ENCODE assay signal across 12 mouse cellular contexts in the genomic region with DNA sequence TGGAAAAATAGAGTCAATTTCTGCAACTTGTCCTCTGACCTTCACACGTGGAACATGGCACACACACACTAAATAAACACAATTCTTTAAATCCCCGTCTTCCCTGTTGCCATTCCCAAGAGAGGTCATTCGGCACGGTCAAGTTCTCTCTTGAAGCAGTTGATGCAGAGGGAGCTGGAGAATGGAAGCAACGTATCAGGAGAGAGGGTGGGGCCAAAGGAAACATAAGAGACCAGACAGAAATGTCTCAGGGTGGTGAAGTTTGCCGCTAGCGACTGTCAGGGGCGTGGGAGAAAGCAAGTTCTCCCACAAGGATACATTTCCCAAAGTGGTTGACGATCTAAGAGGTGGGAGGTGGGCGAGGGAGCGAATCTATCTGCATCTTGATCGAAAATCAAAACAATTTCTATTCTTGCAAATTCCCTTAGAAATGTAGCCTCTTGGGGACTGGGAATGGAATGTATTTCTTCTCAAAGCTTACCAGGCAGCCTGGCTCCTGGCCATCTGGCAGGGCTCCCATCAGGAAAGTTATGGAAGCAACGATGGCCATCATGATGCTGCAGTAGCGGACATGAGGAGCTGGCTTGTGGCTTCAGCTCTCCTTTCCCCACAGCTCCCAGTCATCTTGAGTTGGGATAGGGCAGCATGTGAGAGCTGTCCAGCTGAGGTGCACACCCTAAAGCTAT. TPM values are rescaled to one million over a fixed set of nuclear protein-coding genes. Genes with fewer than 3 reads are reported as not detected.
DNase-seq lines count a peak whose midpoint lies in the region; ATAC-seq and TF ChIP-seq lines count a peak whose summit lies in the region.
"Had no signal": no experiment of that assay in that cellular context is flagged by ENCODE, and none has a peak within 500 bp of the region (broad histone marks: within the 10 kb centered on the region; RNA-seq: fewer than 3 reads in every experiment).

No protein-coding gene starts in this region.

- H3K4me2 ChIP-seq in forebrain, embryonic 14.5 days (ENCODE audit: low read length): no peak overlapping the region
- no peak overlapping the region for H3K4me2 ChIP-seq in forebrain, embryonic 16.5 days (ENCODE audit: low read length)
- H3K4me2 ChIP-seq in midbrain, embryonic 11.5 days: no peak overlapping the region
- no peak overlapping the region for H3K4me2 ChIP-seq in stomach, postnatal 0 days (replicated peaks; ENCODE audit: low read depth)
- H3K4me2 ChIP-seq: limb, embryonic 15.5 days; midbrain, embryonic 15.5 days; stomach, embryonic 15.5 days had no signal

- H3K9ac ChIP-seq in forebrain, embryonic 14.5 days (ENCODE audit: low read length): no peak overlapping the region
- H3K9ac ChIP-seq in forebrain, embryonic 16.5 days (replicated peaks; ENCODE audit: low read depth, low read length): no peak overlapping the region
- no peak overlapping the region for H3K9ac ChIP-seq in midbrain, embryonic 11.5 days (ENCODE audit: low read length)
- H3K9ac ChIP-seq in stomach, postnatal 0 days (ENCODE audit: low read length): no peak overlapping the region
- H3K9ac ChIP-seq: limb, embryonic 15.5 days; midbrain, embryonic 15.5 days; stomach, embryonic 15.5 days had no signal

- H3K36me3 ChIP-seq in forebrain, embryonic 14.5 days (ENCODE audit: control insufficient read depth, insufficient read depth, low read length): no peaks in the 10 kb centered on the region
- H3K36me3 ChIP-seq in forebrain, embryonic 16.5 days (ENCODE audit: control insufficient read depth, insufficient read depth): no peaks in the 10 kb centered on the region
- no peaks in the 10 kb centered on the region for H3K36me3 ChIP-seq in midbrain, embryonic 11.5 days (ENCODE audit: control insufficient read depth, insufficient read depth, low read length)
- no peaks in the 10 kb centered on the region for H3K36me3 ChIP-seq in midbrain, embryonic 10.5 days
- H3K36me3 ChIP-seq in stomach, postnatal 0 days (ENCODE audit: control insufficient read depth, insufficient read depth, low read length): no peaks in the 10 kb centered on the region
- H3K36me3 ChIP-seq: limb, embryonic 15.5 days; midbrain, embryonic 15.5 days; stomach, embryonic 15.5 days had no signal

- H3K4me1 ChIP-seq in forebrain, embryonic 14.5 days (ENCODE audit: control insufficient read depth, insufficient read depth, low read length): no peaks in the 10 kb centered on the region
- no peaks in the 10 kb centered on the region for H3K4me1 ChIP-seq in forebrain, embryonic 16.5 days (replicated peaks; ENCODE audit: control insufficient read depth, insufficient read depth, low read length)
- no peaks in the 10 kb centered on the region for H3K4me1 ChIP-seq in midbrain, embryonic 11.5 days (ENCODE audit: control insufficient read depth, insufficient read depth, low read length)
- H3K4me1 ChIP-seq in midbrain, embryonic 10.5 days: no peaks in the 10 kb centered on the region
- no peaks in the 10 kb centered on the region for H3K4me1 ChIP-seq in stomach, postnatal 0 days (replicated peaks; ENCODE audit: control insufficient read depth, insufficient read depth)
- H3K4me1 ChIP-seq: midbrain, embryonic 15.5 days; stomach, embryonic 15.5 days had no signal

- ATAC-seq in forebrain, embryonic 14.5 days: no peak
- no peak for ATAC-seq in forebrain, embryonic 16.5 days
- ATAC-seq in midbrain, embryonic 11.5 days (ENCODE audit: low FRiP score): no peak
- no peak for ATAC-seq in stomach, postnatal 0 days (ENCODE audit: low FRiP score, low TSS enrichment)
- ATAC-seq in activated CD4-positive, CD25-positive, alpha-beta regulatory T cell, adult 4 months: no peak
- ATAC-seq: CD4-positive, CD25-positive, alpha-beta regulatory T cell, adult 4 months; midbrain, embryonic 15.5 days had no signal

- H3K9me3 ChIP-seq in forebrain, embryonic 14.5 days (replicated peaks; ENCODE audit: control insufficient read depth, low read length): no peaks in the 10 kb centered on the region
- H3K9me3 ChIP-seq in forebrain, embryonic 16.5 days (ENCODE audit: control insufficient read depth, low read length): no peaks in the 10 kb centered on the region
- no peaks in the 10 kb centered on the region for H3K9me3 ChIP-seq in midbrain, embryonic 11.5 days (ENCODE audit: control insufficient read depth, low read length)
- no peaks in the 10 kb centered on the region for H3K9me3 ChIP-seq in midbrain, embryonic 10.5 days (replicated peaks)
- no peaks in the 10 kb centered on the region for H3K9me3 ChIP-seq in stomach, postnatal 0 days (ENCODE audit: control insufficient read depth, low read length)
- H3K9me3 ChIP-seq: limb, embryonic 15.5 days; midbrain, embryonic 15.5 days; stomach, embryonic 15.5 days had no signal

- no peak for TF ChIP-seq CTCF in stomach, postnatal 0 days (IDR thresholded peaks at IDR 0.05; ENCODE audit: low read depth)

- intact Hi-C loops in left cerebral cortex, postnatal 36 days (cut with DNase I): no loop called here

- no peak overlapping the region for H3K27ac ChIP-seq in forebrain, embryonic 14.5 days (ENCODE audit: low read depth, low read length)
- H3K27ac ChIP-seq in forebrain, embryonic 16.5 days (ENCODE audit: low read length): no peak overlapping the region
- H3K27ac ChIP-seq in midbrain, embryonic 11.5 days (ENCODE audit: low read depth, low read length): no peak overlapping the region
- H3K27ac ChIP-seq in midbrain, embryonic 10.5 days (replicated peaks): no peak overlapping the region
- H3K27ac ChIP-seq in stomach, postnatal 0 days (replicated peaks): no peak overlapping the region
- H3K27ac ChIP-seq: limb, embryonic 15.5 days; midbrain, embryonic 15.5 days; stomach, embryonic 15.5 days had no signal

- WGBS in forebrain, embryonic 14.5 days: 88% methylated on average over 14 of the region's 14 CpGs
- WGBS in forebrain, embryonic 16.5 days: 79% methylated on average over 14 of the region's 14 CpGs
- WGBS in midbrain, embryonic 11.5 days: 89% methylated on average over 14 of the region's 14 CpGs
- 90% methylated on average over 14 of the region's 14 CpGs for WGBS in midbrain, embryonic 10.5 days
- WGBS in stomach, postnatal 0 days: 59% methylated on average over 14 of the region's 14 CpGs

- no peak for TF ChIP-seq EP300 in stomach, postnatal 0 days (optimal IDR thresholded peaks at IDR 0.05)

- peak; percentile 38 for DNase-seq in forebrain, embryonic 14.5 days (ENCODE audit: low spot score)
- peak; percentile 53 for DNase-seq in midbrain, embryonic 11.5 days (ENCODE audit: low spot score, missing footprints)
- DNase-seq in midbrain, embryonic 10.5 days (ENCODE audit: low spot score): no peak
- DNase-seq in left cerebral cortex, postnatal 36 days (ENCODE audit: low spot score in 2 of 2): peak; percentile 30
- peak; percentile 26 for DNase-seq in stomach, postnatal 0 days (ENCODE audit: low spot score)
- DNase-seq in thymus, postnatal 25 days: no peak

- no peak overlapping the region for H3K4me3 ChIP-seq in forebrain, embryonic 14.5 days (ENCODE audit: low read depth, low read length)
- H3K4me3 ChIP-seq in forebrain, embryonic 16.5 days (replicated peaks; ENCODE audit: low read length): no peak overlapping the region
- H3K4me3 ChIP-seq in midbrain, embryonic 11.5 days (ENCODE audit: low read depth, low read length): no peak overlapping the region
- H3K4me3 ChIP-seq in midbrain, embryonic 10.5 days: no peak overlapping the region
- no peak overlapping the region for H3K4me3 ChIP-seq in stomach, postnatal 0 days (ENCODE audit: low read depth, low read length)
- H3K4me3 ChIP-seq: limb, embryonic 15.5 days; midbrain, embryonic 15.5 days; stomach, embryonic 15.5 days had no signal

- no peaks in the 10 kb centered on the region for H3K27me3 ChIP-seq in forebrain, embryonic 14.5 days (replicated peaks; ENCODE audit: control insufficient read depth, insufficient read depth, low read length)
- no peaks in the 10 kb centered on the region for H3K27me3 ChIP-seq in forebrain, embryonic 16.5 days (replicated peaks; ENCODE audit: control insufficient read depth, insufficient read depth, low read length)
- H3K27me3 ChIP-seq in midbrain, embryonic 11.5 days (ENCODE audit: control insufficient read depth, insufficient read depth, low read length): no peaks in the 10 kb centered on the region
- no peaks in the 10 kb centered on the region for H3K27me3 ChIP-seq in midbrain, embryonic 10.5 days (ENCODE audit: low read depth, poor library complexity, severe bottlenecking)
- no peaks in the 10 kb centered on the region for H3K27me3 ChIP-seq in stomach, postnatal 0 days (ENCODE audit: control insufficient read depth, insufficient read depth, low read length)
- H3K27me3 ChIP-seq: limb, embryonic 15.5 days; midbrain, embryonic 15.5 days; stomach, embryonic 15.5 days had no signal

RNA-seq across cellular contexts. Expression of a gene that starts 8.8 kb away (rescaled TPM):
- 3.3 and 7.7 TPM in 2 replicates for polyA plus RNA-seq in forebrain, embryonic 14.5 days (2014; fragmentation: Nextera tagmentation; extraction: Ambion mirVana)
- polyA plus RNA-seq in forebrain, embryonic 16.5 days (2015; fragmentation: Nextera tagmentation; extraction: Ambion mirVana): 7.8 and 12.6 TPM in 2 replicates
- 5.7 and 6.8 TPM in 2 replicates for polyA plus RNA-seq in midbrain, embryonic 11.5 days (2014; fragmentation: Nextera tagmentation; extraction: Ambion mirVana)
- 2.8 and 6.5 TPM in 2 replicates for polyA plus RNA-seq in midbrain, embryonic 10.5 days (2016; fragmentation: Nextera tagmentation; extraction: Ambion mirVana)
- 10 to 100 TPM; 12.7 to 22.2 TPM for total RNA-seq in left cerebral cortex, postnatal 36 days (2021)
- polyA plus RNA-seq in stomach, postnatal 0 days (2015; fragmentation: Nextera tagmentation; extraction: Ambion mirVana): 7.9 and 9.0 TPM in 2 replicates
- not detected for polyA plus RNA-seq in activated CD4-positive, CD25-positive, alpha-beta regulatory T cell, adult 4 months (2017; shearing (Covaris generic))
- polyA plus RNA-seq: CD4-positive, CD25-positive, alpha-beta regulatory T cell, adult 4 months had no signal

RNA-seq across cellular contexts. Expression of a gene that starts 50.6 kb away (rescaled TPM):
- polyA plus RNA-seq in forebrain, embryonic 14.5 days (2014; fragmentation: Nextera tagmentation; extraction: Ambion mirVana): 67.3 and 82.6 TPM in 2 replicates
- polyA plus RNA-seq in forebrain, embryonic 16.5 days (2015; fragmentation: Nextera tagmentation; extraction: Ambion mirVana): 56.0 and 66.4 TPM in 2 replicates
- 150 and 153 TPM in 2 replicates for polyA plus RNA-seq in midbrain, embryonic 11.5 days (2014; fragmentation: Nextera tagmentation; extraction: Ambion mirVana)
- polyA plus RNA-seq in midbrain, embryonic 10.5 days (2016; fragmentation: Nextera tagmentation; extraction: Ambion mirVana): 107 and 161 TPM in 2 replicates
- total RNA-seq in left cerebral cortex, postnatal 36 days (2021): 10 to 100 TPM; 12.4 to 44.2 TPM
- 85.9 and 96.8 TPM in 2 replicates for polyA plus RNA-seq in stomach, postnatal 0 days (2015; fragmentation: Nextera tagmentation; extraction: Ambion mirVana)
- polyA plus RNA-seq in activated CD4-positive, CD25-positive, alpha-beta regulatory T cell, adult 4 months (2017; shearing (Covaris generic)): 100 to 1,000 TPM; 174 to 181 TPM

Comparison
In these comparisons a context has a peak if more than half of its experiments do, and no peak if none do; other contexts are left out.
1. DNase-seq: peak in forebrain, embryonic 14.5 days (single experiment), midbrain, embryonic 11.5 days (single experiment), left cerebral cortex, postnatal 36 days (2 of 2) and stomach, postnatal 0 days (single experiment); none in midbrain, embryonic 10.5 days (single experiment) and thymus, postnatal 25 days (single experiment).